Mouse (Mus musculus): ENCODE data around the gene Acads. TPM values are rescaled to one million over a fixed set of nuclear protein-coding genes. Genes with fewer than 3 reads are reported as not detected.
"Not testable (repeated sequence)": the region's sequence is repeated elsewhere in the genome, so short reads cannot be mapped to it uniquely, and the experiment has no call there.

Acads gene
- polyA plus RNA-seq, 1 experiment from 2014 or later, result 67.2 TPM

- 91% methylated on average over 9 of the region's 9 CpGs for WGBS
- Histone ChIP-seq H3K27ac (no peak overlapping the region), H3K9me3 (no peaks in the 10 kb centered on the region), H3K27me3 (ENCODE audit: insufficient read depth, poor library complexity, severe bottlenecking) (no peaks in the 10 kb centered on the region), H3K4me3 (no peak overlapping the region), H3K36me3 (peaks cover 96% of the 10 kb centered on the region), H3K4me1 (replicated peaks) (no peaks in the 10 kb centered on the region)
- no peak for DNase-seq (ENCODE audit: low spot score)
Measured at GRCm38 (mm10) chr5:115099991-115100390, 19.2 kb downstream of the Acads start.

DNA sequence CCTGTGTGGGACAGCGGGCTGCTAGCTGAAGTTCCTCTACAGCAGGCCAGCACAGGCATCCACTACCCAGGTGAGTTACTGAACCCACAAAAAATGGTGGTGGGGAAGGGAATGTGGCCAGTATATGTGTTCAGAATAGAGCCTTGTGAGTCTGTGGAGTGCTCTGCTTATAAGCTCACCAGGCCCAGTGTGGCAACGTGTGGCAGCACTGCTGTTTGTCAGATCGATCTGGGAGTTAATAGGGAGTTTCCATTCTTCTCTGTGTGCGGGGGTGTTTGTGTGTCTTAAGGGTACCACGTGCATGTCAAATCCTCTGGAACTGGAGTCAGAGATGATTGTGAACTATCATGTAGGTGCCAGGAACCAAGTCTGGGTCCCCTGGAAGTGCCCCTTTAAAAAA lies 19.6 kb downstream of the Acads start:
- Histone ChIP-seq H3K4me1 (replicated peaks) (no peaks in the 10 kb centered on the region), H3K9me3 (no peaks in the 10 kb centered on the region), H3K27me3 (ENCODE audit: insufficient read depth, poor library complexity, severe bottlenecking) (no peaks in the 10 kb centered on the region), H3K27ac (no peak overlapping the region), H3K4me3 (no peak overlapping the region), H3K36me3 (peaks cover 96% of the 10 kb centered on the region)
- no peak for DNase-seq (ENCODE audit: low spot score)
- 84% methylated on average over 5 of the region's 5 CpGs for WGBS

GRCm38 (mm10) chr5:115098195-115098594 lies 21.0 kb downstream of the Acads start, which contains the start of gene Gm10401:
TSS of gene Gm10401 (minus strand) at chr5:115098295.
- Histone ChIP-seq H3K27ac (no peak within 1 kb of the TSS), H3K36me3 (peaks cover 97% of the 10 kb centered on the region), H3K27me3 (ENCODE audit: insufficient read depth, poor library complexity, severe bottlenecking) (no peaks in the 10 kb centered on the region), H3K4me1 (replicated peaks) (no peaks in the 10 kb centered on the region), H3K9me3 (no peaks in the 10 kb centered on the region), H3K4me3 (no peak within 1 kb of the TSS)
- WGBS, result 96% methylated on average over 8 of the region's 8 CpGs
- no peak for DNase-seq (ENCODE audit: low spot score)

DNA sequence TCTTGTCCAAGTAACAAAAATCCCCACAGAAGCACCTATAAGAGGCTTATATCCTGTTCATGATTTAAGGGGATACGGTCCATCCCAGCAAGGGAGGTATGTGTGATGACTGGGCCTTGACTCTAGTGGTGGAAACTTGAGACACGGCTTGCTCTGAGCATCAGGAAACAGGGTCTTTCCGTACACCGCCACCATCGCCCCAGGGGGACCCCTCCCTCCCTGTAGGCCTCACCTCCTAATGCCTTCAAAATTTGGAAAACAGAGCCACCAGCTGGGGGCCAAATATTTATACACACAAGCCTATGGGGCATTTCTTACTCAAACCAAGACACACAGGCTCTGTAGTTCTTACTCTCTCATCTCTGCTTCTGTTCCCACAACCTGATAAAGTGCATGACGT lies 27.4 kb downstream of the Acads start:
- H3K4me1 ChIP-seq (replicated peaks), result no peaks in the 10 kb centered on the region
- no peak overlapping the region for H3K27ac ChIP-seq
- H3K36me3 ChIP-seq, result peaks cover 99% of the 10 kb centered on the region
- 0 out of 2 replicates have a peak, but pooled peaks cover 4% of the 10 kb centered on the region for H3K9me3 ChIP-seq
- H3K4me3 ChIP-seq, result no peak overlapping the region
- no peaks in the 10 kb centered on the region for H3K27me3 ChIP-seq (ENCODE audit: insufficient read depth, poor library complexity, severe bottlenecking)
- WGBS, result 87% methylated on average over 6 of the region's 6 CpGs
- DNase-seq (ENCODE audit: low spot score), result no peak

DNA sequence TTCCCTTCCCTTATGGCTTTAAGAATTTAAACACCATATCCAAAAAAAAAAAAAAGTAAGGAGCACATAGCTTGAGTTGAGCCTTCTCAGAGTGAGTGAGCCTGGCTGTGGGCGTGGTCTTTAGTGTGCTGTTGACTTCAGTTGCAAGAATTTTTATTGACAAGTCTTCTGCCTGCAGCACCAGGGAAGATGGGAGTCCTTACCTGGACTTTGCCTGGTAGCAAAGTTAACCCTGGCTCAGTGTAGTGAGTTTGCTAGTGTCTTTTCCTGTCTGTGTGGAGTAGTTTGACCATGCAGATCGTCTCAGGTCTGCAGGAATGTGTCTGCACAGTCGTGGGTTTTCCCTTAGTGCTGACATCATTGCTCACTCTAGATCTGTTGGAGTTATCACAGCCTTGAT lies 28.1 kb downstream of the Acads start:
- Histone ChIP-seq H3K4me3 (no peak overlapping the region), H3K27ac (no peak overlapping the region), H3K27me3 (ENCODE audit: insufficient read depth, poor library complexity, severe bottlenecking) (no peaks in the 10 kb centered on the region), H3K4me1 (replicated peaks) (no peaks in the 10 kb centered on the region), H3K9me3 (0 out of 2 replicates have a peak, but pooled peaks cover 4% of the 10 kb centered on the region), H3K36me3 (peaks cover 99% of the 10 kb centered on the region)
- no peak for DNase-seq (ENCODE audit: low spot score)
- WGBS, result 90% methylated on average over 3 of the region's 3 CpGs

DNA sequence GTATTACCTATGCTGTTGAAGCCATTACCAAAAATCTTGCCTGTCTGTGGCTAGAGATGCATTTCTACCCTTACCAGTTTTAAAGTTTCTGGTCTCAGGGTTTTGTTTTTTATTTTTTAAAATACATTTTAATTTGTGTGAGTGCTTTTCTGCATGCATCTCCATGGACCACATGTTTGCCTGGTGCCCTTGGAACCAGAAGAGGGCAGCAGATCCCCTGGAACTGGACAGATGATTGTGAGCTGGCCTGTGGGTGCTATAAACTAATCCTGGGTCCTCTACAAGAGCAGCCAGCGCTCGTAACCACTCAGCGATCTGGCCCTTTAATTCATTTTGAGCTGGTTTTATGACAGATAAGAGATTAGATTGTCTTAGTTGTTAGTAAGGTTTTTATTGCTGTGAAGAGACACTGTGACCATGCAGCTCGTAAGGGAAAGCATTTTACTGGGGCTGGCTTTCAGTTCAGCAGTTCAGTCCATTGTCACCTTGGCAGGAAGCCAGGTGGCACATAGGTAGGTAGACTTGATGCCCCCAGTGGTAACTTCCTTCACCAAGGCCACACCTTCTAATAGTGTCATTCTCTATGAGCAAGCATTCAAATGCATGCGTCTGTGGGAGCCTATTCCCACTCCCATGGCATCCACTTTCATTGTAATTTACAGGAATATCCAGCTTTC lies 29.4 kb downstream of the Acads start:
- H3K27ac ChIP-seq, result no peak overlapping the region
- H3K27me3 ChIP-seq (ENCODE audit: insufficient read depth, poor library complexity, severe bottlenecking), result no peaks in the 10 kb centered on the region
- H3K4me3 ChIP-seq, result no peak overlapping the region
- peaks cover 99% of the 10 kb centered on the region for H3K36me3 ChIP-seq
- H3K4me1 ChIP-seq (replicated peaks), result no peaks in the 10 kb centered on the region
- no peak for DNase-seq (ENCODE audit: low spot score)
- 95% methylated on average over 5 of the region's 5 CpGs for WGBS
- H3K9me3 ChIP-seq, result 0 out of 2 replicates have a peak, but pooled peaks cover 4% of the 10 kb centered on the region

GRCm38 (mm10) chr5:115085675-115086074 lies 33.5 kb downstream of the Acads start:
- WGBS, result 99% methylated on average over 2 of the region's 2 CpGs
- no peak for DNase-seq (ENCODE audit: low spot score)
- H3K4me3 ChIP-seq, result no peak overlapping the region
- H3K27ac ChIP-seq, result no peak overlapping the region
- no peaks in the 10 kb centered on the region for H3K27me3 ChIP-seq (ENCODE audit: insufficient read depth, poor library complexity, severe bottlenecking)
- H3K9me3 ChIP-seq, result 0 out of 2 replicates have a peak, but pooled peaks cover 4% of the 10 kb centered on the region
- H3K36me3 ChIP-seq, result peaks cover 99% of the 10 kb centered on the region
- no peaks in the 10 kb centered on the region for H3K4me1 ChIP-seq (replicated peaks)

DNA sequence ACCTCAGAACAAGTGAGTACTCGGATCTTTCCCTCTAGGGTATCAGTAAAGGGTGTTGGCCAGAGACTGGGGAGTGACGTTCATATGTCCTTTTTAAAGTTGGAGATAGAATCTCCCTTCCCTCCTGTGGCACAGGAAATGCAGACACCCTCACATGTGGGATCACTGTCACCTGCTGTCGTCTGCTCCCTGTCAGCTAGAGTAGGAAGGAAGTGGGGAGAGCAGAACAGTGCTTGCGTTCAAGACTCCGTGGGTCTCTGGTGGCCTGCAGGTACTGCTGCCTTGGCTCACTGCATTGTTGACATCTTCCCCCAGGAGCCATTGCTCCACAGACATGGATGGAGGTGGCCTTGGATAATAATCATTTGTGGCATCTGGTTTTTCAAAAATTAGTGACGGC lies 35.7 kb downstream of the Acads start:
- no peaks in the 10 kb centered on the region for H3K4me1 ChIP-seq (replicated peaks)
- no peak overlapping the region for H3K4me3 ChIP-seq
- H3K36me3 ChIP-seq, result peaks cover 82% of the 10 kb centered on the region
- no peak overlapping the region for H3K27ac ChIP-seq
- 91% methylated on average over 6 of the region's 6 CpGs for WGBS
- H3K27me3 ChIP-seq (ENCODE audit: insufficient read depth, poor library complexity, severe bottlenecking), result no peaks in the 10 kb centered on the region
- DNase-seq (ENCODE audit: low spot score), result no peak
- no peaks in the 10 kb centered on the region for H3K9me3 ChIP-seq

DNA sequence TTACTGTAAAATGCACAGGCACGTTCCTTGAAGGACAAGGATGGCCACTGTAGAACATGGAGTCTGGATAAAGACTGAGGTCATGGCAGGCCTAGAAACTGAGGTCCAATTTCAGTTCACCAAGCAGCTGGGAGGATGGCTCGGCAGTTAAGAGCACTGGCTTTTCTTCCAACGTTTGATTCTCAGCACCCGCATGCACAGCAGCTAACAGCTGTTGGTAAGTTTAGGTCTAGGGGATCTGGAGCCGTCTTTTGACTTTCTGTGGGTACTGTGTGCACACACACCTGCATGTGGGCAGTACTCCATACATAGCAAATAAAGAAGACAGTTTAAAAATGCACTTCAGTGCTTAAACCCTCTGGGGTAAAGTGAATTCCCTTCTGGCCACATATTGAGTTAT lies 37.5 kb downstream of the Acads start:
- H3K9me3 ChIP-seq, result no peaks in the 10 kb centered on the region
- no peak for DNase-seq (ENCODE audit: low spot score)
- H3K4me3 ChIP-seq, result no peak overlapping the region
- no peaks in the 10 kb centered on the region for H3K27me3 ChIP-seq (ENCODE audit: insufficient read depth, poor library complexity, severe bottlenecking)
- peaks cover 76% of the 10 kb centered on the region for H3K36me3 ChIP-seq
- WGBS, result 87% methylated on average over 5 of the region's 5 CpGs
- no peak overlapping the region for H3K27ac ChIP-seq
- no peaks in the 10 kb centered on the region for H3K4me1 ChIP-seq (replicated peaks)

GRCm38 (mm10) chr5:115076144-115076901 lies 42.8 kb downstream of the Acads start:
- H3K27me3 ChIP-seq (ENCODE audit: insufficient read depth, poor library complexity, severe bottlenecking), result no peaks in the 10 kb centered on the region
- H3K4me3 ChIP-seq, result no peak overlapping the region
- H3K4me1 ChIP-seq (replicated peaks), result no peaks in the 10 kb centered on the region
- H3K27ac ChIP-seq, result no peak overlapping the region
- H3K36me3 ChIP-seq, result peaks cover 46% of the 10 kb centered on the region
- WGBS, result 64% methylated on average over 5 of the region's 5 CpGs
- no peaks in the 10 kb centered on the region for H3K9me3 ChIP-seq
- DNase-seq (ENCODE audit: low spot score), result peak; percentile 67

DNA sequence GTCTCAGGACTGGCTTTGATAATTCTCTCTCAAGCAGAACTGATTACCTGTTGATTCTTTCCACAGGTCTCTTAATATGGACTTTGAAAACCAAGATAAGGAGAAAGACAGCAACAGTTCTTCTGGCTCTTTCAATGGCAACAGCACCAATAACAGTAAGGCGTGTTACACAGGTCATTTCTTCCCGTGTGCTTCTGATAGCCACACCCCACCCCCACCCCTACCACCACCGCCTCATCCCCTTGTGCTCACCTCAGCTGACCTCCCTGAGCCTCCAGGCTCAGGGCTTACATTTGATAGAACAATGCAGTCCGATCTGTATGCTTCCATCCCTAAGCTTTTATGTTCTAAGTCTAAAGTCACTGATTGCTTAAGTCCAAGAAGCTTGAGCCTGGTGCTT lies 44.4 kb downstream of the Acads start:
- Histone ChIP-seq H3K4me3 (no peak overlapping the region), H3K9me3 (no peaks in the 10 kb centered on the region), H3K4me1 (replicated peaks) (no peaks in the 10 kb centered on the region), H3K36me3 (peaks cover 37% of the 10 kb centered on the region), H3K27me3 (ENCODE audit: insufficient read depth, poor library complexity, severe bottlenecking) (no peaks in the 10 kb centered on the region), H3K27ac (no peak overlapping the region)
- DNase-seq (ENCODE audit: low spot score), result no peak
- WGBS, result 82% methylated on average over 4 of the region's 4 CpGs

GRCm38 (mm10) chr5:115073306-115073705 lies 45.8 kb downstream of the Acads start:
- H3K27ac ChIP-seq; H3K9me3 ChIP-seq; DNase-seq (ENCODE audit: low spot score); H3K4me3 ChIP-seq; H3K27me3 ChIP-seq (ENCODE audit: insufficient read depth, poor library complexity, severe bottlenecking); H3K4me1 ChIP-seq (replicated peaks): not testable (repeated sequence)
- 95% methylated on average over 8 of the region's 8 CpGs for WGBS
- peaks cover 37% of the 10 kb centered on the region for H3K36me3 ChIP-seq

- WGBS, result 96% methylated on average over 7 of the region's 7 CpGs
- Histone ChIP-seq H3K9me3 (no peaks in the 10 kb centered on the region), H3K36me3 (peaks cover 32% of the 10 kb centered on the region), H3K27me3 (ENCODE audit: insufficient read depth, poor library complexity, severe bottlenecking) (no peaks in the 10 kb centered on the region), H3K4me1 (replicated peaks) (no peaks in the 10 kb centered on the region), H3K4me3 (no peak overlapping the region), H3K27ac (no peak overlapping the region)
- DNase-seq (ENCODE audit: low spot score), result no peak
Measured at GRCm38 (mm10) chr5:115072143-115072542, 47.0 kb downstream of the Acads start.
